Comparison of ENCODE assay signal across 8 mouse cellular contexts in the genomic region with DNA sequence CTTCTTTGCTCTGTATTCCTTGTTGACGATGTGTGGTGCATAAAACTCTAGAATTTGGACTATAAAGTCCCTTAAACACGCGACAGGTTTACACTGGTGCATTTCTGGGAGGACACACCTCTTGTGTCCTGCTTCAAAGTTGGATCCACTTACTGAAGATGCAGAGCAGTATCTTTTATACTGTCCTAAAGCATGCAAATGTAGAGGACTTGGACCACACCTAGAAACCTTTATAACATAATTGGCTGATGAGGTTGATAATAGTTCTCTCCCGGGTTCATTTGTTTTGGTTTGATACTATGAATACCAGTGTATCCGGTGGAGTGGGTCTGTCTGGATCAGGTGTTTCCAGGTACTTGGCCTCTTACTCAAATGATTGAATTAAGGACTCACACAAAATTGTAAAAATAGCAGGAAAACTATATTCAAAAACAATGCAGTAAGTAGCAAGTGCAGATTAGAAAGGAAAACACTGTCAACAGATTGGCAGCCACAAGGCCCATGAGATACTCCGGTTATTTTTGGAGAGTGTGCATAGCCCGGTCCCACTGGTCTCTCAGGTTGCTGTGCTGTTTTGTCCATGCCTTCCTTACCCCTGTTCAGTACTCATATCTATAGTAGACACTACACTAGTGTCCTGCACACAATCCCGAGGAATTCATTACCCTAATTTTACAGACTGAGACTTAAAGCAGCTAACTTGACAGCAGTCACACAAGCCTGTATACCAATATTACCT. TPM values are rescaled to one million over a fixed set of nuclear protein-coding genes. Genes with fewer than 3 reads are reported as not detected.
A peak's percentile ranks its signal among the peaks of the same experiment; 100 is the strongest.
DNase-seq lines count a peak whose midpoint lies in the region; ATAC-seq and TF ChIP-seq lines count a peak whose summit lies in the region.

No protein-coding gene starts in this region.

- no peak for TF ChIP-seq EP300 in heart, adult 2 months (IDR thresholded peaks at IDR 0.05; ENCODE audit: insufficient read depth, low read depth, low read length)

- peaks cover 2% of the 10 kb centered on the region; the same call in 1 of the 2 replicates for H3K79me2 ChIP-seq in heart, adult 2 months (replicated peaks; ENCODE audit: control insufficient read depth, insufficient read depth, low read length)

- H3K9me3 ChIP-seq in forebrain, postnatal 0 days (ENCODE audit: low read length), result no peaks in the 10 kb centered on the region
- H3K9me3 ChIP-seq in liver, embryonic 16.5 days (replicated peaks; ENCODE audit: control insufficient read depth, low read length), result no peaks in the 10 kb centered on the region

- intact Hi-C loops in heart, adult 2 months (cut with DNase I), result loop anchor here (5.0 kb wide), 1 partner anchor 55 kb away; a partner anchor contains a TSS

- ATAC-seq in forebrain, postnatal 0 days, result no peak
- ATAC-seq in liver, embryonic 16.5 days (ENCODE audit: low read depth), result no peak

- peak overlapping the region; percentile 99 for H3K9ac ChIP-seq in heart, adult 2 months (ENCODE audit: low read depth, low read length)
- peak overlapping the region; percentile 93 for H3K9ac ChIP-seq in forebrain, postnatal 0 days
- peak overlapping the region; percentile 95 for H3K9ac ChIP-seq in liver, embryonic 16.5 days (ENCODE audit: low read depth, low read length)

- TF ChIP-seq POLR2A in heart, adult 2 months (IDR thresholded peaks at IDR 0.05; ENCODE audit: insufficient read depth, low read depth, low read length), result no peak

- 8% methylated on average over 8 of the region's 8 CpGs for WGBS in heart, adult 2 months
- WGBS in forebrain, postnatal 0 days, result 47% methylated on average over 8 of the region's 8 CpGs
- WGBS in liver, embryonic 16.5 days (ENCODE audit: insufficient replicate concordance), result 23% methylated on average over 8 of the region's 8 CpGs

- no peaks in the 10 kb centered on the region for H3K27me3 ChIP-seq in heart, adult 2 months (ENCODE audit: control insufficient read depth, insufficient read depth, low read length)
- no peaks in the 10 kb centered on the region for H3K27me3 ChIP-seq in forebrain, postnatal 0 days (ENCODE audit: insufficient read depth, low read length)
- no peaks in the 10 kb centered on the region for H3K27me3 ChIP-seq in liver, embryonic 16.5 days (ENCODE audit: control insufficient read depth, insufficient read depth, low read depth, low read length)

- peak overlapping the region; percentile 91 for H3K27ac ChIP-seq in heart, adult 2 months
- H3K27ac ChIP-seq in forebrain, postnatal 0 days (ENCODE audit: low read depth, low read length), result peak overlapping the region; percentile 97; the same call in 1 of the 2 replicates
- peak overlapping the region; percentile 95 for H3K27ac ChIP-seq in liver, embryonic 16.5 days (ENCODE audit: low read length)

- peak overlapping the region; percentile 87 for H3K4me2 ChIP-seq in forebrain, postnatal 0 days (ENCODE audit: low read depth)
- peak overlapping the region; percentile 95 for H3K4me2 ChIP-seq in liver, embryonic 16.5 days (ENCODE audit: low read depth, low read length)

- no peak for DNase-seq in heart, adult 2 months
- DNase-seq in heart, adult 9 months (ENCODE audit: low spot score in 2 of 2), result no peak
- peak; percentile 62 for DNase-seq in ES-CJ7 (ENCODE audit: low read depth, low spot score)
- DNase-seq in forebrain, postnatal 0 days, result no peak
- DNase-seq in urinary bladder, postnatal 25 days (ENCODE audit: low spot score), result no peak
- DNase-seq in layer of hippocampus, adult 9-11 months, result no peak
- DNase-seq in right cerebral cortex, adult 2 months (ENCODE audit: low spot score in 2 of 2), result no peak

- no peak for TF ChIP-seq CTCF in heart, adult 2 months (IDR thresholded peaks at IDR 0.05)
- no peak for TF ChIP-seq CTCF in forebrain, postnatal 0 days (IDR thresholded peaks at IDR 0.05; ENCODE audit: low read depth)

- peak overlapping the region; percentile 80 for H3K4me3 ChIP-seq in heart, adult 2 months
- peak overlapping the region; percentile 99 for H3K4me3 ChIP-seq in forebrain, postnatal 0 days (ENCODE audit: low read depth, low read length)
- peak overlapping the region; percentile 97 for H3K4me3 ChIP-seq in liver, embryonic 16.5 days (ENCODE audit: low read depth, low read length)

- peaks cover 6% of the 10 kb centered on the region for H3K36me3 ChIP-seq in heart, adult 2 months (ENCODE audit: control insufficient read depth, insufficient read depth, low read length)
- no peaks in the 10 kb centered on the region for H3K36me3 ChIP-seq in forebrain, postnatal 0 days (ENCODE audit: insufficient read depth)
- H3K36me3 ChIP-seq in liver, embryonic 16.5 days (ENCODE audit: control insufficient read depth, insufficient read depth), result no peaks in the 10 kb centered on the region

- H3K4me1 ChIP-seq in heart, adult 2 months (ENCODE audit: control insufficient read depth, insufficient read depth, low read length), result peaks cover 6% of the 10 kb centered on the region
- H3K4me1 ChIP-seq in forebrain, postnatal 0 days (ENCODE audit: insufficient read depth), result peaks cover 14% of the 10 kb centered on the region
- peaks cover 12% of the 10 kb centered on the region for H3K4me1 ChIP-seq in liver, embryonic 16.5 days (ENCODE audit: control insufficient read depth, low read depth, low read length)

RNA-seq across cellular contexts. Expression of a gene that starts 1.4 kb away (rescaled TPM):
- 10 to 100 TPM; 13.6 to 13.9 TPM for total RNA-seq in heart, adult 2 months (2021)
- polyA plus RNA-seq in heart, adult 2 months (2012; rRNA removed), result 6.6 and 9.7 TPM in 2 replicates
- total RNA-seq in forebrain, postnatal 0 days (2014; rRNA removed), result 21.8 and 22.0 TPM in 2 replicates
- 8.5 and 9.2 TPM in 2 replicates for polyA plus RNA-seq in forebrain, postnatal 0 days (2015; fragmentation: Nextera tagmentation; extraction: Ambion mirVana)
- polyA plus RNA-seq in liver, embryonic 16.5 days (2015; fragmentation: Nextera tagmentation; extraction: Ambion mirVana), result 1.6 and 1.8 TPM in 2 replicates

RNA-seq across cellular contexts. Expression of a gene that starts 13.6 kb away (rescaled TPM):
- under 1 TPM in 1 of 2 experiments, not detected in 1; 0.18 TPM for total RNA-seq in heart, adult 2 months (2021)
- 0.15 and 0.18 TPM in 2 replicates for polyA plus RNA-seq in heart, adult 2 months (2012; rRNA removed)
- total RNA-seq in forebrain, postnatal 0 days (2014; rRNA removed), result 3.5 and 7.4 TPM in 2 replicates
- 0.29 and 0.59 TPM in 2 replicates for polyA plus RNA-seq in forebrain, postnatal 0 days (2015; fragmentation: Nextera tagmentation; extraction: Ambion mirVana)
- not detected in 2 replicates for polyA plus RNA-seq in liver, embryonic 16.5 days (2015; fragmentation: Nextera tagmentation; extraction: Ambion mirVana)

RNA-seq across cellular contexts. Expression of a gene that starts 44.2 kb away (rescaled TPM):
- total RNA-seq in heart, adult 2 months (2021), result 1 to 10 TPM; 2.1 to 2.6 TPM
- 2.4 and 4.0 TPM in 2 replicates for polyA plus RNA-seq in heart, adult 2 months (2012; rRNA removed)
- 1.6 and 1.7 TPM in 2 replicates for total RNA-seq in forebrain, postnatal 0 days (2014; rRNA removed)
- polyA plus RNA-seq in forebrain, postnatal 0 days (2015; fragmentation: Nextera tagmentation; extraction: Ambion mirVana), result 0.68 and 0.83 TPM in 2 replicates
- polyA plus RNA-seq in liver, embryonic 16.5 days (2015; fragmentation: Nextera tagmentation; extraction: Ambion mirVana), result 0.25 and 0.42 TPM in 2 replicates

RNA-seq across cellular contexts. Expression of a gene that starts 51.0 kb away (rescaled TPM):
- total RNA-seq in heart, adult 2 months (2021), result 1 to 10 TPM; 7.2 to 8.3 TPM
- 19.8 and 20.5 TPM in 2 replicates for polyA plus RNA-seq in heart, adult 2 months (2012; rRNA removed)
- 7.5 and 8.2 TPM in 2 replicates for total RNA-seq in forebrain, postnatal 0 days (2014; rRNA removed)
- 4.2 and 4.6 TPM in 2 replicates for polyA plus RNA-seq in forebrain, postnatal 0 days (2015; fragmentation: Nextera tagmentation; extraction: Ambion mirVana)
- polyA plus RNA-seq in liver, embryonic 16.5 days (2015; fragmentation: Nextera tagmentation; extraction: Ambion mirVana), result 0.23 and 0.34 TPM in 2 replicates

RNA-seq across cellular contexts. Expression of a gene that starts 53.2 kb away (rescaled TPM):
- total RNA-seq in heart, adult 2 months (2021), result 100 to 1,000 TPM in 1 of 2 experiments, 10 to 100 TPM in 1; 98.8 to 114 TPM
- polyA plus RNA-seq in heart, adult 2 months (2012; rRNA removed), result 18.0 and 32.2 TPM in 2 replicates
- total RNA-seq in forebrain, postnatal 0 days (2014; rRNA removed), result 34.9 and 39.0 TPM in 2 replicates
- 34.4 and 38.7 TPM in 2 replicates for polyA plus RNA-seq in forebrain, postnatal 0 days (2015; fragmentation: Nextera tagmentation; extraction: Ambion mirVana)
- polyA plus RNA-seq in liver, embryonic 16.5 days (2015; fragmentation: Nextera tagmentation; extraction: Ambion mirVana), result 41.6 and 42.2 TPM in 2 replicates
